Mouse (Mus musculus): ENCODE results near the gene Carmil3. TPM values are rescaled to one million over a fixed set of nuclear protein-coding genes. Genes with fewer than 3 reads are reported as not detected.

Gene Carmil3
- polyA plus RNA-seq, 1 experiment from 2014 or later, result 3.7 TPM

GRCm38 (mm10) chr14:55519604-55520003, 29.2 kb downstream of the Carmil3 start:
- no peak for ATAC-seq (ENCODE audit: insufficient number of reproducible peaks, insufficient read depth, low FRiP score, low TSS enrichment, low read depth)
- Histone ChIP-seq H3K4me3 (replicated peaks) (no peak overlapping the region), H3K4me2 (no peak overlapping the region), H3K4me1 (replicated peaks) (0 out of 2 replicates have a peak, but pooled peaks cover 10% of the 10 kb centered on the region), H3K9me3 (no peaks in the 10 kb centered on the region), H3K9ac (replicated peaks) (no peak overlapping the region), H3K27ac (no peak overlapping the region), H3K36me3 (no peaks in the 10 kb centered on the region), H3K27me3 (peaks cover 74% of the 10 kb centered on the region)
- WGBS, result 64% methylated on average over 4 of the region's 4 CpGs

DNA sequence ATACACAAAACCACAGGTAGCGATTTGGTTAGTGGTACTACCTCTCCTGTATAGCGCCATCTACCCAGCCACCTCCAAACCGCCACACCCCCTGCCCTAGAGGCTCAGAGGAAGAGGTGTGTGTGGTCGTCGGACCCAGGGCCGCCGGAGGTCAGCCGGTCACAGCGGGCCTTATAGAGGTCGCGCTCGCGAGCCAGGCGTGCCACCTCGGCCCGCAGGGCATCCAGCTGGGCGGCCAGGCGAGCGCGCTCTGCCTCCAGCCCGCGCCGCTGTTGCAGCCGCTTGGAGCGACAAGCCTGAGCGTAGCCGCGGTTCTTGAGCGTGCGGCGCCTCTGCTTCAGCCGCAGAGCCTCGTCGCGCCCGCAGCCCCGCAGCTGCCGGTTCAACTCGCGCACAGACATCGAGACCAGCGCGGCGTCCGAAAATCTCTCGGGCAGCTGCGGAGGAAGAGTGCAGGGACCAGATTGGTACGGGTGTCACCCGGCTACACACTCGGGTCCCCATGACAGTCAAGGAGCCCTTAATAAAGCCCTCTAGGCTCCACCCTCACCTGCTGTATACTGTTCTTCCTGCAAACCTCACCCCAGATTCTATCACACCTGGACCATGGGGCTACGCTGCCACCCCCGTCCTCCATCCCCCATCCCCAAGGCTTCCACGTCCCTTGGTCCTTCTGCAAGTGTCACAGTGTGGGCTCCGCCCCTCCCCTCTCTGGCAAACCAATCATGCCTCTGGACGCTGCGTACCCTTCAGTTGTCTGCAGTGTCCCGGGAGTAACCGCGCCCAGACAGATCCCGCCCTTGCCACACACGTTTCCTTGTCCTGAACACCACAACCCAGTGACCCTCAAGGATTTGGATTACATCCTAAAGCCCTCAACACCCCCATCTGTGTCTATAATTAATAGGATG, 30.3 kb downstream of the Carmil3 start:
- Histone ChIP-seq H3K27ac (no peak overlapping the region), H3K4me1 (replicated peaks) (0 out of 2 replicates have a peak, but pooled peaks cover 10% of the 10 kb centered on the region), H3K27me3 (peaks cover 76% of the 10 kb centered on the region), H3K36me3 (no peaks in the 10 kb centered on the region), H3K9ac (replicated peaks) (peak overlapping the region; percentile 61), H3K4me2 (peak overlapping the region; percentile 88), H3K9me3 (no peaks in the 10 kb centered on the region), H3K4me3 (replicated peaks) (peak overlapping the region; percentile 51)
- 1% methylated on average over 61 of the region's 61 CpGs for WGBS
- peak; percentile 58; the same call in 1 of the 2 replicates for ATAC-seq (ENCODE audit: insufficient number of reproducible peaks, insufficient read depth, low FRiP score, low TSS enrichment, low read depth)

DNA sequence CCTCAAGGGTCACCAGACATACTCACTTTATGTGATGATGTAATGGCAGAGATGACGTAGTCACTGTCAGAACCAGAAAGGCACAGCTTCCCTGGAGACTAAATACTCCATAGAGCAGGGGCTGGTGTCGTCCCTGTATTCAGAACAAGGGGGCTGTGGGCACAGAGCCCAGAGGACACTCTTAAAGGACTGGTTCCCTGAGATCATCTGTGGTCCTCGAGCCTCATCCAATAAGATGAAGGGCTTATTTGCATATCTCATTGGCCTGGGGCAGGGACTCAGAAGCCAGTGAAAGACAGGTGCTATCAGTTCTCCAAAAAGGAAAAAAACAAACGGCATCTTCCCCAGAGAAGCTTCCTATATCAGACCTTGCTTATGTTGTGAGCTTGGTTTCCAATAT, 33.6 kb downstream of the Carmil3 start:
- Histone ChIP-seq H3K9ac (replicated peaks) (no peak overlapping the region), H3K27me3 (peaks cover 59% of the 10 kb centered on the region), H3K9me3 (no peaks in the 10 kb centered on the region), H3K27ac (no peak overlapping the region), H3K36me3 (no peaks in the 10 kb centered on the region), H3K4me3 (replicated peaks) (no peak overlapping the region), H3K4me2 (no peak overlapping the region), H3K4me1 (replicated peaks) (0 out of 2 replicates have a peak, but pooled peaks cover 10% of the 10 kb centered on the region)
- 56% methylated on average over 4 of the region's 4 CpGs for WGBS
- no peak for ATAC-seq (ENCODE audit: insufficient number of reproducible peaks, insufficient read depth, low FRiP score, low TSS enrichment, low read depth)

DNA sequence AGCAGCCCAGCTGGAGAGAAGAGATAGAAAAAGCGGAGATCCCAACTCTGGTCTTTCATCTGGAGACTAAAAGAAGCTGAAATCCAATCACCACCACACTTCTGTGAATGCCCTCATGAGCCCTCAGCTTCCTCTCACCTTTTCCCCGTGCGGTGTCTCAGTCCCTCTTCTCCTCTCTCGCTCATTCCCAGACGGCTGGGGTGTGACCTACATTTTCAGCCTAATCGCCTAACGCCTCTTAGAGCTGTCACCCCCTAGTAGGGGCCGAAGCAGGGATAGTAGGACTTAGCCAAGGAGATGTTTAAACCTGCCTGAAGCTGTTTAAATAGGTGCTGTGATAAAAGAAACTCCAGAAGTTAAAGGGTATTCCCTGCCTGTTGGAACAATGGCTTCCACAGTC, 34.3 kb downstream of the Carmil3 start, which contains the start of gene Nrl:
TSS of gene Nrl (minus strand) at position 197 of the 400 bp plus-strand sequence.
- Histone ChIP-seq H3K36me3 (no peaks in the 10 kb centered on the region), H3K9ac (replicated peaks) (no peak within 1 kb of the TSS), H3K4me2 (no peak within 1 kb of the TSS), H3K4me3 (replicated peaks) (no peak within 1 kb of the TSS), H3K27ac (no peak within 1 kb of the TSS), H3K4me1 (replicated peaks) (0 out of 2 replicates have a peak, but pooled peaks cover 10% of the 10 kb centered on the region), H3K27me3 (peaks cover 58% of the 10 kb centered on the region), H3K9me3 (no peaks in the 10 kb centered on the region)
- ATAC-seq (ENCODE audit: insufficient number of reproducible peaks, insufficient read depth, low FRiP score, low TSS enrichment, low read depth), result no peak
- 17% methylated on average over 8 of the region's 8 CpGs for WGBS

DNA sequence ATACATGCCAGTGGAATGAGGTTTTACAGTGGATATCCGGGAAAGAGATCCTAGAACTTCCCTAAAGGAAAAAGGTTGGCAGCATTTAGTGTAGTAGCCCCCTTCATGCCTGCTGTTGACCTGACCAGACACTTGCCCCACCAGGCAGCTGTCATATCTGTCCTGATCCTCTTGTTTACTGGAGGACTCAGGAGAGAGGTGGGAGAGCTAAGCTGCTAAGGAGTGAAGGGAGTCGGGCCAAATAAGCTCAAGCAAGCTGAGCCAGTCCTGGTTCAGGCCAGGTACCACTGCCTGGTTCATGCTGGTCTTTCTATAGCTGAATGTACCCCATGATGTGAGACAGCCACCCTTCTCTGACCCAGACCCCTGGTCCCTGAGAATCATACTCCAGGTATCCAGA, 36.2 kb downstream of the Carmil3 start:
- Histone ChIP-seq H3K4me3 (replicated peaks) (no peak overlapping the region), H3K27me3 (peaks cover 48% of the 10 kb centered on the region), H3K27ac (no peak overlapping the region), H3K4me1 (replicated peaks) (no peaks in the 10 kb centered on the region), H3K36me3 (no peaks in the 10 kb centered on the region), H3K9me3 (no peaks in the 10 kb centered on the region), H3K4me2 (no peak overlapping the region), H3K9ac (replicated peaks) (no peak overlapping the region)
- WGBS, result 81% methylated on average over 2 of the region's 2 CpGs
- ATAC-seq (ENCODE audit: insufficient number of reproducible peaks, insufficient read depth, low FRiP score, low TSS enrichment, low read depth), result no peak

- Histone ChIP-seq H3K4me2 (no peak overlapping the region), H3K9ac (replicated peaks) (no peak overlapping the region), H3K4me3 (replicated peaks) (no peak overlapping the region), H3K27ac (no peak overlapping the region), H3K4me1 (replicated peaks) (no peaks in the 10 kb centered on the region), H3K9me3 (no peaks in the 10 kb centered on the region), H3K27me3 (peaks cover 36% of the 10 kb centered on the region), H3K36me3 (no peaks in the 10 kb centered on the region)
- WGBS, result 21% methylated on average over 3 of the region's 3 CpGs
- ATAC-seq (ENCODE audit: insufficient number of reproducible peaks, insufficient read depth, low FRiP score, low TSS enrichment, low read depth), result no peak
Measured at GRCm38 (mm10) chr14:55527940-55528339, 37.5 kb downstream of the Carmil3 start.

GRCm38 (mm10) chr14:55536116-55536745, 45.8 kb downstream of the Carmil3 start:
- no peak overlapping the region for H3K4me2 ChIP-seq
- no peak for ATAC-seq (ENCODE audit: insufficient number of reproducible peaks, insufficient read depth, low FRiP score, low TSS enrichment, low read depth)
- no peak overlapping the region for H3K4me3 ChIP-seq (replicated peaks)
- peaks cover 10% of the 10 kb centered on the region for H3K4me1 ChIP-seq (replicated peaks)
- no peaks in the 10 kb centered on the region for H3K9me3 ChIP-seq
- no peak overlapping the region for H3K27ac ChIP-seq
- WGBS, result 50% methylated on average over 6 of the region's 6 CpGs
- no peaks in the 10 kb centered on the region for H3K36me3 ChIP-seq
- H3K27me3 ChIP-seq, result no peaks in the 10 kb centered on the region
- no peak overlapping the region for H3K9ac ChIP-seq (replicated peaks)

GRCm38 (mm10) chr14:55540067-55540786, 49.8 kb downstream of the Carmil3 start, which contains the start of gene Pck2:
TSS of gene Pck2 (plus strand) at chr14:55540266.
- Histone ChIP-seq H3K36me3 (peaks cover 30% of the 10 kb centered on the region), H3K4me1 (replicated peaks) (peaks cover 13% of the 10 kb centered on the region), H3K9ac (replicated peaks) (peak within 1 kb of the TSS; percentile 75), H3K4me3 (replicated peaks) (peak within 1 kb of the TSS; percentile 67), H3K4me2 (peak within 1 kb of the TSS; percentile 83), H3K27me3 (no peaks in the 10 kb centered on the region), H3K9me3 (no peaks in the 10 kb centered on the region), H3K27ac (peak within 1 kb of the TSS; percentile 90)
- WGBS, result 2% methylated on average over 32 of the region's 32 CpGs
- peak; percentile 92 for ATAC-seq (ENCODE audit: insufficient number of reproducible peaks, insufficient read depth, low FRiP score, low TSS enrichment, low read depth)

GRCm38 (mm10) chr14:55540787-55541321, 50.4 kb downstream of the Carmil3 start:
- no peaks in the 10 kb centered on the region for H3K27me3 ChIP-seq
- H3K36me3 ChIP-seq, result peaks cover 36% of the 10 kb centered on the region
- H3K4me3 ChIP-seq (replicated peaks), result peak overlapping the region; percentile 67
- ATAC-seq (ENCODE audit: insufficient number of reproducible peaks, insufficient read depth, low FRiP score, low TSS enrichment, low read depth), result peak; percentile 40; the same call in 1 of the 2 replicates
- no peaks in the 10 kb centered on the region for H3K9me3 ChIP-seq
- H3K27ac ChIP-seq, result peak overlapping the region; percentile 90
- peaks cover 13% of the 10 kb centered on the region for H3K4me1 ChIP-seq (replicated peaks)
- H3K9ac ChIP-seq (replicated peaks), result peak overlapping the region; percentile 75
- H3K4me2 ChIP-seq, result peak overlapping the region; percentile 83
- WGBS, result 6% methylated on average over 10 of the region's 10 CpGs

- no peak overlapping the region for H3K27ac ChIP-seq
Measured at GRCm38 (mm10) chr14:55542268-55542667, 51.8 kb downstream of the Carmil3 start.

More at GRCm38 (mm10) chr14:55542268-55542667, 51.8 kb downstream of the Carmil3 start:
- H3K9ac ChIP-seq (replicated peaks), result no peak overlapping the region
- no peak for ATAC-seq (ENCODE audit: insufficient number of reproducible peaks, insufficient read depth, low FRiP score, low TSS enrichment, low read depth)
- 96% methylated on average over 12 of the region's 12 CpGs for WGBS
- peaks cover 13% of the 10 kb centered on the region for H3K4me1 ChIP-seq (replicated peaks)
- H3K4me3 ChIP-seq (replicated peaks), result no peak overlapping the region
- H3K4me2 ChIP-seq, result no peak overlapping the region
- H3K36me3 ChIP-seq, result peaks cover 50% of the 10 kb centered on the region
- no peaks in the 10 kb centered on the region for H3K9me3 ChIP-seq
- H3K27me3 ChIP-seq, result no peaks in the 10 kb centered on the region
